Mouse (Mus musculus): ENCODE data around the gene Srek1ip1.

Gene Srek1ip1

GRCm38 (mm10) chr13:104843295-104844089 is 51.2 kb downstream of the Srek1ip1 start:
- DNase-seq (ENCODE audit: low spot score), result no peak

DNA sequence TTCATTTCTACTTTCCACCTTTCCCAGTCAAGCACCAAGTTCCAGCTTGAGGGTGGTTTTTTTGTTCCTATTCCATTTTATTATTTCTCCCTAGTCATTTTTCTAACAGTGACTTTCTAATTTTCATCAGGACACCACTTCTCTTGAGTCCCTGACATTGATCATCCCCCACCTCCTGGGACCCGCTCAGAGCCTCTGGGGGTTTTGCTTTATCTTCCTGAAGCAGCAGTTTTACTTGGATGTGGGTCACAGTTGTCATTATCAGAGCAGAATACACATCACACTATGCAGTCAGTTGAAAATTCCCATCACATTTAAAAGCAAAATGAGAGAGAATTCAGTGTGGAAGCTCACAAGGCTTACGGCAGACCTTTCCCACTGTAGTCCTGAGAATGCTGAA is 61.4 kb downstream of the Srek1ip1 start:
- no peak for DNase-seq (ENCODE audit: low spot score)

- peak; percentile 2 for DNase-seq (ENCODE audit: low spot score)
These were observed 71.1 kb downstream of the Srek1ip1 start, which contains the start of gene Shisal2b for GRCm38 (mm10) chr13:104863127-104863979. Shisal2b (minus strand) TSS chr13:104863893.

DNA sequence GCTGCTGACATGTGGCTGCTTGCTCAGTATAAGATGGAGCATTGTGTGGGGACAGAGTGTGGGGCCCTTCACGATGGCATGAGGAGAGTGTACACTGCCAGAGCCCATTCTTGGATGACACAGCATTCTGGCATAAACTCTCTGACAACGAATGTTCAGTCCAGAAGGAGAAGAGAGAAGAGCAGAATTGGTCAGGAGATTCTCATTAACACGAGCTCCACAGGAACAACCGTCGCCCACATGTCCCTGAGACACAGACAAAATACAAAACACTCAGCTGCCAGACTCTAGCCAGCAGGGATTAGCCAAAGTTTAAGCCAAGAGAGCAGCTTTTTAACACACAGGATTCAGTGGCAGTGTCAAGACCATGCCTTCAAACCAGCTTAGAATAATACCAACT is 74.4 kb downstream of the Srek1ip1 start:
- DNase-seq (ENCODE audit: low spot score), result no peak

DNA sequence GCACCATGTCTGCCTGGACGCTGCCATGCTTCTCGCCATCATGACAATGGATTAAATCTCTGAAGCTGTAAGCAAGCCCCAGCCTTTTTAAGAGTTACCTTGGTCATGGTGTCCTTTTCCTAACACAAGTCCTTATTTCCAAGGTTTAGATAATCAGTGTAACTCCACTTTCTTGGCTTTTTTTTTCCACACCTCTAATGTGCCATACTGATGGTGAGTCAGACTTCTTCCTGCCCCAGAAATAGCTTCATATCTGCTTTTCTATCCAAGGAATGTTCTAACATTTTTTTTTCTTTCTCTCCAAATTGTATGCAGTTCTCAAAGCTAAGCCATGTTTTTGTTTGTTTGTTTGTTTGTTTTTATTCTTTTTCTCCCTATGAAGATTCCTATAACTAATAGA is 77.6 kb downstream of the Srek1ip1 start:
- DNase-seq (ENCODE audit: low spot score), result no peak

- DNase-seq (ENCODE audit: low spot score), result no peak
These were observed 86.2 kb downstream of the Srek1ip1 start for GRCm38 (mm10) chr13:104878508-104878907.

- no peak for DNase-seq (ENCODE audit: low spot score)
These were observed 91.4 kb downstream of the Srek1ip1 start for GRCm38 (mm10) chr13:104883566-104884249.

DNA sequence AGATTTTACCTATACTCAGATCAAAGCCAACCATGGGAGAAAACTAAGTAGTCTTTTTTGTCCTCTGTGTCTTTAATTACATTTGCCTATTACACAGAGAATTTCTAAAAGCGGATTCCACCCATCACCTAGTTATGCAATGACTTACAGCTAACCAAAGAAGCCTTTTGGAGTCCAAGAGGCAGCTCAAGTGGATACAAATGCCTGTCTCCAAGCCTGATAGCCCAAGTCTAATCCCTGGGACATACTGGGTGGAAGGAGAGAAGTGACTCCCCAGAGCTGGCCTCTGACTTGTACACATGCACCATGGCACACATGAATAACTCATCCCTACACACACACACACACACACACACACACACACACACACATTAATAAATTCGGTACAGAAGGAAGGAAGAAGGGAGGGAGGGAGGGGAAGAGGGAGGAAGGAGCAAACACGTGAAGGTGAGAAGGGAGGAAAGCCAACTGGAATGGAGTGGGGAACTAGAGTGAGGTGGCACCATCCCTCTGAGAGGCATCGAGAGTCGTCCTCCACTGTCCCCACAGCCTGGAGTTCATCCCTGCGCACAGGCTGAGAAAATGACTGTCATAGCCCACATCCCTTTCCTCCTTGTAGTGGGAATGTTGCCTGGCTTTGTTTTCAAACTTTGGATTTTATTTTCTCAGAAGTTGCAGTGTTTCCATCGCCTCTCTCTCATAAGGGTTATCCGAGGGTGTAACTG is 94.2 kb downstream of the Srek1ip1 start:
- DNase-seq (ENCODE audit: low spot score), result no peak

Measured in T-cell, adult 2 months (primary cell).